Mouse (Mus musculus) neural tube, embryonic 13.5 days (tissue): Measurements from ENCODE around the gene Fam172a. TPM values are rescaled to one million over a fixed set of nuclear protein-coding genes. Genes with fewer than 3 reads are reported as not detected.

Experiments used
- ATAC-seq: fragments of 200-750 bp; cut with Nextera tagmentation; 2 replicates; pipeline ENCODE4 v1.8.0; 2017; ENCODE audit warnings: low read depth, mild to moderate bottlenecking, moderate TSS enrichment, moderate library complexity
- H3K27ac ChIP-seq: fragments of 300-500 bp; sonication (generic); replicated peaks from 2 replicates; pipeline ENCODE4 v1.5.1; 2015; ENCODE audit warnings: moderate library complexity, mild to moderate bottlenecking, inconsistent platforms
- H3K27me3 ChIP-seq: fragments of 300-500 bp; sonication (generic); 2 replicates; pipeline ENCODE4 v1.6.1; 2015; ENCODE audit warnings: mild to moderate bottlenecking, inconsistent platforms
- H3K36me3 ChIP-seq: fragments of 300-500 bp; sonication (generic); 2 replicates; pipeline ENCODE4 v1.6.1; 2015; ENCODE audit warnings: mild to moderate bottlenecking, inconsistent platforms
- H3K4me1 ChIP-seq: fragments of 300-500 bp; sonication (generic); replicated peaks from 2 replicates; pipeline ENCODE4 v1.6.1; 2015; ENCODE audit warnings: inconsistent platforms
- H3K4me2 ChIP-seq: fragments of 300-500 bp; sonication (generic); 2 replicates; pipeline ENCODE4 v1.6.1; 2015; ENCODE audit warnings: inconsistent platforms, mild to moderate bottlenecking, moderate library complexity
- H3K4me3 ChIP-seq: fragments of 300-500 bp; sonication (generic); 2 replicates; pipeline ENCODE4 v1.5.1; 2015; ENCODE audit warnings: mild to moderate bottlenecking, inconsistent platforms
- H3K9ac ChIP-seq: fragments of 300-500 bp; sonication (generic); 2 replicates; pipeline ENCODE4 v1.6.1; 2015; ENCODE audit warnings: moderate library complexity, mild to moderate bottlenecking, inconsistent platforms
- H3K9me3 ChIP-seq: fragments of 300-500 bp; sonication (generic); 2 replicates; pipeline ENCODE4 v1.6.1; 2016; ENCODE audit warnings: inconsistent platforms
- WGBS: fragments of 180-500 bp; shearing (Covaris S2); methylation state at CpG from one replicate; pipeline ENCODE4 v1.1.7; 2015; 5-methylcytosine and 5-hydroxymethylcytosine counted together
- polyA plus RNA-seq: library from polyadenylated mRNA; unstranded; fragments of >200 nt; fragmentation: Nextera tagmentation; extraction: Ambion mirVana; gene quantifications from 2 replicates; pipeline ENCODE4 v1.2.1, GENCODE M21; 2015

Gene Fam172a
- polyA plus RNA-seq, 1 experiment from 2014 or later = 35.3 TPM

DNA sequence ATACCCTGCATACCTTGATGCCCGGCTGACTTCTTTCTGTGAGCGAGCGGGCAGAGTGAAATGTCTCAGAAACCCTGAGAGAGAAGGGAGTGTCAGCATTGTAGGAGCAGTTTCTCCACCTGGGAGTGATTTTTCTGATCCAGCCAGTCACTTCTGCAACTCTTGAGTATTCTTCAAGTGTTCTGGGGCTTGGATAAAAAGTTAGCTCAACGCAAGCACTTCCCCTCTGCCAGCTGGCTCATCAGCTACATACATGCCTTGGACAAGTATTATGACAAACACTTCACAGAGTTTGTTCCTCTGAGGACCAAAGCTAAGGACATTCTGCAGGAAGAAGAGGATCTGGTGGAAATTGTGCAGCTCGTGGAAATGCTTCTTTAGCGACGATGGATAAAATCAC, 420.2 kb downstream of the Fam172a start:
- Histone ChIP-seq H3K4me1 (no peaks in the 10 kb centered on the region), H3K4me2 (no peak overlapping the region), H3K36me3 (no peaks in the 10 kb centered on the region), H3K9me3 (peaks cover 5% of the 10 kb centered on the region; the same call in 1 of the 2 replicates), H3K27ac (no peak overlapping the region), H3K4me3 (no peak overlapping the region), H3K9ac (no peak overlapping the region), H3K27me3 (no peaks in the 10 kb centered on the region)
- 95% methylated on average over 7 of the region's 7 CpGs for WGBS
- no peak for ATAC-seq

DNA sequence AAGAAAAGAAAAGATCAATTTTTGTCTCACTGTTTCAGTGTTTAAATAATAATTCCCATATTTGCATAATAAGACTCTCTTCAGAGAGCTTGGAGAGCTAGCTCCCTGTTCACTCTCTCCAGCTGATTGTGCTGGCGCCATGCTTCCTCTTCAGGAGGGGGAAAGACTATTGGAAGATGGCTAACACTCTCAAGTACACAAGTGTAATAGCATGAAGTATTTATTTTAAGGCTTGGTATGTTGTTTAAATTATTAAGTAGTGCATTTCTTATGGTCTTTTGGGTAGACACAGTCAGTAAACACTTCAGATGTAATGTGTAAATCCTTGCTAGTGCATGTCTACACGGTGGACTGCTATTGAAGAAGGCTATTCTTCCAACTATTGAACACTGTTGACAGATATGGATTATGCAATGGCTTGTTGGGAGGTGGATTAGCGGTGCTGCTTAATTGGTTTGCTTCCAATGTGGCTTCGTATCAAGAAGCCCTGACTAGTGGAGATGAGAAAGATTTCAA, 422.1 kb downstream of the Fam172a start:
- Histone ChIP-seq H3K9ac (no peak overlapping the region), H3K4me3 (no peak overlapping the region), H3K27ac (no peak overlapping the region), H3K4me1 (no peaks in the 10 kb centered on the region), H3K27me3 (no peaks in the 10 kb centered on the region), H3K9me3 (peaks cover 5% of the 10 kb centered on the region; the same call in 1 of the 2 replicates), H3K4me2 (no peak overlapping the region), H3K36me3 (no peaks in the 10 kb centered on the region)
- no peak for ATAC-seq
- 94% methylated on average over 4 of the region's 4 CpGs for WGBS

DNA sequence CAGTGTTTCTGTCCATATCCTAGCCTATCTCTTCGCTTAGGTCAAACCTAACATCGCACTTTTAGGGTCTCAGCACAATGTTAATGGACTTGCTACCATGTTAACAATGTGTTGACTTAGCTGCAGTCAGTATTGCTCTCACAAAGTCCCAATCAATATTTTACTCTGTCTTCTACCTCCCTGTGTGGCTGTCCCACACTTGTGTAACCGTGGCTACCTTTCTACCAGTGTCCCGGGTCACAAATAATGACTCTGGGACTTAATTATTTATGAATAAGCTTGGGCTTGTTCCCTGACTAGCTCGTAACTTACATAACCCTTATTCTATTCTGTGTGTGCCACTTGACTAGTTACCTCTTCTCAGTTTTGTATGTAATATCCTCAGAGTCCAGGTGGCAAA, 455.6 kb downstream of the Fam172a start:
- Histone ChIP-seq H3K4me2 (no peak overlapping the region), H3K4me3 (no peak overlapping the region), H3K36me3 (no peaks in the 10 kb centered on the region), H3K9ac (no peak overlapping the region), H3K9me3 (no peaks in the 10 kb centered on the region), H3K4me1 (peaks cover 5% of the 10 kb centered on the region), H3K27me3 (no peaks in the 10 kb centered on the region), H3K27ac (no peak overlapping the region)
- 79% methylated on average over 5 of the region's 5 CpGs for WGBS
- ATAC-seq = no peak

DNA sequence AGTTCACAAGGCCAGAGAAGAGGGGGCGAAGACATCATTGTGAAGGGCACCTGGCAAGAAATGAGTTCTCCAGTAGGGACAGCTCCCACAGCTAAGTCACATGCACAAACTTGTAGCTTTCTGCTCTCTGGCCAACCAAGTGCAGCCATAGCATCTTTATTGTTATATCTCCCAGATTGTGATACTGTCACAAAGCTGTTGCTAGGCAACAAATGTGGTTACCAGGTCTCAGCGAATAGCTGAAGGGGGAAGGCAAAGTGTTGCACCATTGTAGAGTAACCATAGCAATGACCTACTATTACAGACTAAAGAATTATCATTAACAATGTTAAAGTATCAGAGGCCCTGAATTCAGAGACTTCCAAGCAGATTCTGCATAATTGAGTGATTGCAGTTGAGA, 460.3 kb downstream of the Fam172a start:
- Histone ChIP-seq H3K27me3 (peaks cover 17% of the 10 kb centered on the region), H3K27ac (no peak overlapping the region), H3K9ac (no peak overlapping the region), H3K4me2 (no peak overlapping the region), H3K4me1 (peaks cover 17% of the 10 kb centered on the region), H3K36me3 (no peaks in the 10 kb centered on the region), H3K9me3 (no peaks in the 10 kb centered on the region), H3K4me3 (no peak overlapping the region)
- 28% methylated on average over 2 of the region's 2 CpGs for WGBS
- ATAC-seq = peak; percentile 52; the same call in 1 of the 2 replicates

DNA sequence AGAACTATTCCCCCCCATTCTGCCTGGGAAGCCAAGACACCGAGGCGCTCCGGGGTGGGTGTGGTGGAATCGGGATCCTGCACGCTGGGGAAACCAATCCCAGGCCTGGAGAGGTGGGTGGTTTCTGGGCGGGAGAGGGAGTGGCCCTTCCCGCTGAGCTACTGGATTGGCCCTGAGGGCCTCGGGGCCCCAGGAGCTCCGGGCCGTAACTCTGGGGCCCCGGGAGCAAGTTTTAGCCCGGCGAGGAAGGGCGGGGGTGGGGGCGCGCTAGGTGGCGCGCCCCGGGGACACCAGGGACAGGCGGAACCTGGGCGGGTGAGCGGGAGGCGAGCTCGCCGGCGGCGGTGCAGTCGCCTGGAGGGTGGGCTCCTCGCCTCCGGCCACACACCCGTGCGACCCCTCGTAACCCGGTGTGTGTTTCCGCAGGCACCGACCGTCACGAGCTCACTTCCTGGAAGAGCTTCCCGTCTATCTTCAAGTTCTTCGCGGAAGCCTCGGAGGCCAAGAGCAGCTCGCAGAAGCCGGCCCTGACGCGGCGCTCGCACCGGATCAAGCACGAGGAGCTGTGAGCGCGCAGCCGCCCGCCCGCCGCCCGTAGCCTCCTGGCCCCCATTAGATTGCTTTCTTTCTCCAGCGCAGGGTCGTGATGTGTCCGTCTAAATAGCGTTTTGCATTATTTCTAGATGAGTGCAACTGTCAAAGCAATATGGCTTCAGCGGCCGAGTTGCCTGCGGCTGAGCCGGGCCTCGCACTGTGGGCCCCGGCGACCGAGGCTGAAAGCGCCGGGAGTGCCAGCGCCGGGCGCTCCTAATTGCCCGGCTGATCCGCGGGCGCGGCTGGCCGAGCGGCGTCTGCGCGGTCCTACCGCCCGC, 461.5 kb downstream of the Fam172a start:
- H3K36me3 ChIP-seq = no peaks in the 10 kb centered on the region
- peak overlapping the region; percentile 85 for H3K27ac ChIP-seq
- H3K9ac ChIP-seq = peak overlapping the region; percentile 80
- peak; percentile 94 for ATAC-seq
- H3K4me3 ChIP-seq = peak overlapping the region; percentile 70
- H3K4me1 ChIP-seq = peaks cover 17% of the 10 kb centered on the region
- no peaks in the 10 kb centered on the region for H3K9me3 ChIP-seq
- peak overlapping the region; percentile 79 for H3K4me2 ChIP-seq
- under 1% methylated on average over 86 of the region's 86 CpGs for WGBS
- peaks cover 25% of the 10 kb centered on the region for H3K27me3 ChIP-seq

DNA sequence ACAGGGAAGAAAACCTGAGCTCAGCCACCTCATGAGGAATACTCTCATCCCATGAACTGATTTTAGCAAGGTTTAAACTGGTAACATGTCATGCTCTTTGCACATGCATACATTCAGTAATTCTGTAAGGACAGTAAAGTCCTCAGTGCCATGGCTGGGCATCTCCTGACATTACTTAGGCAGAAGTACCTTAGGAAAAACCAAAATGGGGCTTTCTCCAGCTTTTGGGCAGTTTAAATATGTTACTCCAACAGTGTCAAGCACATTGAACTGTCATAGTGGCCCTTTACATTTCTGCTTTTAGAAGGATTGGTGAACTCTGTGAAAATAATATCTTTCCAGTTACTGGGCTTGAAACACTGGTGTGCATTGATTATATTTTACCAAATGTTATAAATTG, 463.1 kb downstream of the Fam172a start:
- no peak overlapping the region for H3K4me3 ChIP-seq
- no peak overlapping the region for H3K9ac ChIP-seq
- H3K4me1 ChIP-seq = peaks cover 17% of the 10 kb centered on the region
- H3K27me3 ChIP-seq = peaks cover 36% of the 10 kb centered on the region
- H3K27ac ChIP-seq = no peak overlapping the region
- no peak for ATAC-seq
- no peaks in the 10 kb centered on the region for H3K9me3 ChIP-seq
- H3K36me3 ChIP-seq = no peaks in the 10 kb centered on the region
- H3K4me2 ChIP-seq = no peak overlapping the region

DNA sequence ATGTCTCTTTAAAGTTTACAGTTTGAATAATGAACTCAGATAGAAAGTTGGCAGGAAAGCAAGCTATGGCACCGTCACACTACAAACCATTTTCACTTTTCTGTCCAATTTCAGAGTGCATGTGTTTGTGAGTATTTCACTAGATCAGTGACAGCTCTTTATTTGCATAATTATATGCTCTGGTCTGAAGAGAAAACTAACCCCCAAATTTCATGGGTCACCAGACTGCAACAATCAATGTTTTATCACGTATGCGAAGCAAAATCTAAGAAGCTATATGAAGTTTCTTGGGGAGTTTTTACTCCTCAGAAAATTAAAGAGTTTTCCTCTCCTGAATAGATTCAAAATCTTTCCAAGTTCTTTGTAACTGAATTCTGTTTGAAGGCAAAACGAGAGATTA, 466.3 kb downstream of the Fam172a start:
- 23% methylated on average over 4 of the region's 4 CpGs for WGBS
- ATAC-seq = no peak
- H3K4me3 ChIP-seq = no peak overlapping the region
- peaks cover 16% of the 10 kb centered on the region for H3K4me1 ChIP-seq
- H3K4me2 ChIP-seq = no peak overlapping the region
- no peak overlapping the region for H3K9ac ChIP-seq
- H3K27ac ChIP-seq = no peak overlapping the region
- H3K9me3 ChIP-seq = no peaks in the 10 kb centered on the region
- peaks cover 63% of the 10 kb centered on the region for H3K27me3 ChIP-seq
- H3K36me3 ChIP-seq = no peaks in the 10 kb centered on the region

DNA sequence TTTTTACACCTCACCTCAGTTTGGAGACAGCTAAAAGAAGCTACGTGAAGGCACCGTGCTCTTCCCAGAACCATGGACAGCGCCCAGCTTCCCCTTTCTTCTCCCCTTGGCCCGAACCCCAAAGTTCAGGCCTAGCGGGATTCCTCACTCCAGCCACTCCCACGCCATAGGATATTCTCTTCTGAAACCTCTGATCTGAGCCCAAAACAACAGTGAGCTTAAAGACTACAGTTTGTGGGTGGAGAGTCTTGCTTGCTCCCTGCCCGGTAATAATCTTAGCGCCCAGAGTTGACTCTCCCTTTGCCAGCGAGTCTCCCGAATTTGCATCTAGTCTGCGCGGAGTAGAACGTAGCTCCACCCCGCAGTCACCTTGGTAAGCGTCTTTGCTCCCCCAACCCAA, 469.5 kb downstream of the Fam172a start:
- Histone ChIP-seq H3K4me1 (peaks cover 9% of the 10 kb centered on the region), H3K9ac (no peak overlapping the region), H3K4me3 (no peak overlapping the region), H3K27ac (no peak overlapping the region), H3K9me3 (no peaks in the 10 kb centered on the region), H3K36me3 (no peaks in the 10 kb centered on the region), H3K4me2 (peak overlapping the region; percentile 22), H3K27me3 (peaks cover 74% of the 10 kb centered on the region)
- no peak for ATAC-seq
- 4% methylated on average over 15 of the region's 15 CpGs for WGBS

DNA sequence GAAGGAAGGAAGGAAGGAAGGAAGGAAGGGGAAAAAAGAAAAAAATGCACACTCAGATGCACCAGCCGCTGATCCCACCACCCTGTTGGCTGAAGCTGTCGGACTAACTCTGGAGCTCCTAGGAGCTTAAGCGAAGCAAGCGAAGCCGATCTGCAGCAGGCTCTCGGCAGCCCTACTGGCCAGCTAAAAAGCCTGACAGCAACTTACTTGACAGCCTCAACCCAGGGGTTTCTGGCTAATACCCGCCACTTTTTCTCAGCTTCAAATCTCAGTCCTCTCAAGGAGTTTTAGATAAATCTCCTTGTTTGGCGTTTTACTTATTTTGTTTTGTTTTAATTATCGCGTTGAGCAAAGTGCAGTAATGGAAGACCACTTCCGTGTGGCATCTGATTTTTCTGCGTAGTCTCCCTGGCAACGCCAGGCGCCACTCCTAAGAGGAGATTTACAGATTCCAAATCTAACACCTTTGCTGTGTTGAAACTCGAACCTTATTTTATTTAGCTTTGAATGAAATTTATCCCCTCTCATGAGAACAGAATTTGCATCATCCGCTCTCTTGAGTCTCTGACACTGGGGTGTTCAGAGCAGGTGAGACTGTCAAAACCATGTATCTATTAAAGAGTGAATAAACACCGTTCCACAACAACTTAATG, 470.3 kb downstream of the Fam172a start:
- Histone ChIP-seq H3K4me3 (peak overlapping the region; percentile 1; the same call in 1 of the 2 replicates), H3K4me2 (peak overlapping the region; percentile 18), H3K27me3 (peaks cover 80% of the 10 kb centered on the region), H3K27ac (no peak overlapping the region), H3K9ac (no peak overlapping the region), H3K36me3 (no peaks in the 10 kb centered on the region), H3K4me1 (peaks cover 9% of the 10 kb centered on the region), H3K9me3 (no peaks in the 10 kb centered on the region)
- ATAC-seq = no peak; the same call in 1 of the 2 replicates
- WGBS = 3% methylated on average over 17 of the region's 17 CpGs

DNA sequence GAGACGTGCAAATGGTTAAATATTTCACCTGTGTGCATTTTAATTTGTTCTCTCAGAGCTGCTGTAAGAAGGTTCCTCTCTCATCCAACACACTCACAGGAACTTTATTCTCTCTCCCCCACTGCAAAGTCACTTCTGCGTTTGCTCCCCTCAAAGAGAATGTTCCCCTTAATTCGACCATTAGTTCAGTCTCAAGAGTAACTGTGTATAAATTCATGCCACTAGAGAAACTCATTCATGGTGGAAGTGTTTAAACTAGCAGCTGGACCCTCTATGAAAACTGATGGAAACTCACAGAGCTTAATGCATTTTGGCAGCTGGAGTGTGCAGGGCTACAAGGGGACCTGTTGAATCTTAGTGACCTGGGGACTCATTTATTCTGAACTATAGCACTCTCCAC, 471.0 kb downstream of the Fam172a start:
- H3K27me3 ChIP-seq = peaks cover 77% of the 10 kb centered on the region
- H3K4me1 ChIP-seq = peaks cover 9% of the 10 kb centered on the region
- H3K27ac ChIP-seq = no peak overlapping the region
- no peak overlapping the region for H3K9ac ChIP-seq
- WGBS = 23% methylated on average over 3 of the region's 3 CpGs
- H3K4me2 ChIP-seq = no peak overlapping the region
- no peaks in the 10 kb centered on the region for H3K9me3 ChIP-seq
- H3K4me3 ChIP-seq = no peak overlapping the region
- ATAC-seq = no peak
- H3K36me3 ChIP-seq = no peaks in the 10 kb centered on the region

DNA sequence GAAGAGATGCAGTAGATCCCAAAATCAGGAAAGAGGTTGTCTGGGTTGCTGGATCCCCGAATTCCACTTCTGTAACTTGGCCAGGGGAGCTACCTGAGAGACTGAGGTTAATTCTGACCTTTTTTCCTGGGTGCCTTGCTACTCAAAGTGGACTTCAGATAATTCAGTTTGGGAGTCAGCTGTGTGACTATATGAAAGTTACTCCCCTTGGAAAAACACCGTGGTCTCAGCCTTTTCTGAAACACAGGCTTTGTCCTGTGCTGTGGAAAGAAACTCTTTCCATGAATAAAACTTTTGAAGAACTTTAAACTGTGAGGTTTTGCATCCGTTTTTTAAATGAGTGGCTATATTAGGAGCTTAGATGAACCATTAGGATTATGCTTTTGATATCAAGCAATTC, 472.4 kb downstream of the Fam172a start:
- H3K27me3 ChIP-seq = peaks cover 77% of the 10 kb centered on the region
- 26% methylated on average over 3 of the region's 3 CpGs for WGBS
- H3K4me3 ChIP-seq = no peak overlapping the region
- no peak overlapping the region for H3K27ac ChIP-seq
- H3K9ac ChIP-seq = no peak overlapping the region
- H3K4me2 ChIP-seq = no peak overlapping the region
- no peaks in the 10 kb centered on the region for H3K9me3 ChIP-seq
- no peak for ATAC-seq
- H3K36me3 ChIP-seq = no peaks in the 10 kb centered on the region
- H3K4me1 ChIP-seq = peaks cover 13% of the 10 kb centered on the region

DNA sequence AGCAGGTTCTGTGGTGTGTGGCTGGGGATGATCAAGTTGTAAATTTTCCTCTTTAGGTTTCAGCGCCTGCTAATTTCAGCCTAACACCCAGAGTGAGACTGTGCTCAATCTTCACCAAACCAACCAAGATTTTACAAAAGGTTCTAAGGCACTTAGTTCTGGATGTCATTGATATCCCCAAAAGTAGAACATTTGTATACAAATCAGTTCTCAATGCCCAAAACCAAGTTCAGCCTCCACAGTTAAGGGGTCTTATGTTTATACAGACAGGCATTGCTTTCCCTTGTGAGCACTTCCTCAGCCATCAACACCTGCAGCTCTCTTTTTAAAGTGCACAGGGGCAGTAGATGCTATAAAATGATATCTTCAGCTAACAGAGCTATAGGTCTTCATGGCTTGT, 473.1 kb downstream of the Fam172a start:
- no peak overlapping the region for H3K4me2 ChIP-seq
- WGBS = 44% methylated on average over 1 of the region's 1 CpGs
- H3K4me3 ChIP-seq = no peak overlapping the region

More for the DNA sequence above, 473.1 kb downstream of the Fam172a start:
- Histone ChIP-seq H3K27ac (no peak overlapping the region), H3K9me3 (no peaks in the 10 kb centered on the region), H3K9ac (no peak overlapping the region), H3K36me3 (no peaks in the 10 kb centered on the region), H3K4me1 (peaks cover 20% of the 10 kb centered on the region), H3K27me3 (peaks cover 70% of the 10 kb centered on the region)
- ATAC-seq = no peak
